In genomic region chr1:65112031-65112806, GRCm38 (mm10) we compare ENCODE assay signal across 8 mouse cellular contexts. TPM values are rescaled to one million over a fixed set of nuclear protein-coding genes. Genes with fewer than 3 reads are reported as not detected.
DNase-seq lines count a peak whose midpoint lies in the region; ATAC-seq lines count a peak whose summit lies in the region.

No protein-coding gene starts in this region.

- no peaks in the 10 kb centered on the region for H3K36me3 ChIP-seq in forebrain, embryonic 14.5 days (ENCODE audit: control insufficient read depth, insufficient read depth, low read length)
- H3K36me3 ChIP-seq in hindbrain, embryonic 10.5 days: no peaks in the 10 kb centered on the region
- H3K36me3 ChIP-seq in lung, embryonic 16.5 days (ENCODE audit: control insufficient read depth, insufficient read depth, low read length): no peaks in the 10 kb centered on the region

- H3K9me3 ChIP-seq in forebrain, embryonic 14.5 days (replicated peaks; ENCODE audit: control insufficient read depth, low read length): no peaks in the 10 kb centered on the region
- H3K9me3 ChIP-seq in hindbrain, embryonic 10.5 days: no peaks in the 10 kb centered on the region
- H3K9me3 ChIP-seq in lung, embryonic 16.5 days (ENCODE audit: control insufficient read depth, low read length): no peaks in the 10 kb centered on the region

- peak; percentile 68 for DNase-seq in Muller cell, postnatal 12 days (ENCODE audit: inconsistent ontology term)
- DNase-seq in forebrain, embryonic 14.5 days (ENCODE audit: low spot score): peak; percentile 92
- peak; percentile 77 for DNase-seq in hindbrain, embryonic 10.5 days (ENCODE audit: low spot score)
- peak; percentile 61 for DNase-seq in layer of hippocampus, adult 9-10 months (ENCODE audit: low spot score)
- peak; percentile 74 for DNase-seq in retina, adult 2 months (ENCODE audit: low read depth, low spot score)

- H3K4me1 ChIP-seq in forebrain, embryonic 14.5 days (ENCODE audit: control insufficient read depth, insufficient read depth, low read length): no peaks in the 10 kb centered on the region
- peaks cover 9% of the 10 kb centered on the region for H3K4me1 ChIP-seq in hindbrain, embryonic 10.5 days (replicated peaks)
- H3K4me1 ChIP-seq in lung, embryonic 16.5 days (replicated peaks; ENCODE audit: control insufficient read depth, insufficient read depth, low read length): no peaks in the 10 kb centered on the region

- no peak overlapping the region for H3K27ac ChIP-seq in forebrain, embryonic 14.5 days (ENCODE audit: low read depth, low read length)
- peak overlapping the region; percentile 47; the same call in 1 of the 2 replicates for H3K27ac ChIP-seq in hindbrain, embryonic 10.5 days
- H3K27ac ChIP-seq in lung, embryonic 16.5 days (ENCODE audit: low read length): no peak overlapping the region

- ATAC-seq in cerebellum, adult (ENCODE audit: insufficient number of reproducible peaks, low FRiP score, low TSS enrichment): peak; percentile 76; the same call in 1 of the 2 replicates
- peak; percentile 79 for ATAC-seq in forebrain, embryonic 14.5 days
- ATAC-seq in lung, embryonic 16.5 days (ENCODE audit: low read depth): peak; percentile 90; the same call in 1 of the 2 replicates
- no peak; the same call in 1 of the 2 replicates for ATAC-seq in monocyte, adult 5-6 weeks (replicated peaks; ENCODE audit: insufficient number of reproducible peaks, low FRiP score, low TSS enrichment, poor library complexity, severe bottlenecking)

- no peaks in the 10 kb centered on the region for H3K27me3 ChIP-seq in forebrain, embryonic 14.5 days (replicated peaks; ENCODE audit: control insufficient read depth, insufficient read depth, low read length)
- H3K27me3 ChIP-seq in hindbrain, embryonic 10.5 days (ENCODE audit: insufficient read depth, poor library complexity, severe bottlenecking): no peaks in the 10 kb centered on the region
- no peaks in the 10 kb centered on the region for H3K27me3 ChIP-seq in lung, embryonic 16.5 days (ENCODE audit: control insufficient read depth, insufficient read depth, low read depth, low read length)

- no peak overlapping the region for H3K4me3 ChIP-seq in forebrain, embryonic 14.5 days (ENCODE audit: low read depth, low read length)
- peak overlapping the region; percentile 18; the same call in 1 of the 2 replicates for H3K4me3 ChIP-seq in hindbrain, embryonic 10.5 days
- H3K4me3 ChIP-seq in lung, embryonic 16.5 days (ENCODE audit: low read length): peak overlapping the region; percentile 23; the same call in 1 of the 2 replicates

- 14% methylated on average over 8 of the region's 8 CpGs for WGBS in forebrain, embryonic 14.5 days
- 17% methylated on average over 8 of the region's 8 CpGs for WGBS in hindbrain, embryonic 10.5 days
- WGBS in lung, embryonic 16.5 days: 8% methylated on average over 8 of the region's 8 CpGs

- H3K9ac ChIP-seq in forebrain, embryonic 14.5 days (ENCODE audit: low read length): no peak overlapping the region
- H3K9ac ChIP-seq in lung, embryonic 16.5 days (ENCODE audit: low read length): no peak overlapping the region

- H3K4me2 ChIP-seq in forebrain, embryonic 14.5 days (ENCODE audit: low read length): peak overlapping the region; percentile 15; the same call in 1 of the 2 replicates
- H3K4me2 ChIP-seq in lung, embryonic 16.5 days (ENCODE audit: low read depth, low read length): peak overlapping the region; percentile 44

RNA-seq across cellular contexts. Expression of gene Gm28845, which starts 7.1 kb away (rescaled TPM):
- polyA plus RNA-seq in forebrain, embryonic 14.5 days (2014; fragmentation: Nextera tagmentation; extraction: Ambion mirVana): not detected in 2 replicates
- not detected in 2 replicates for polyA plus RNA-seq in hindbrain, embryonic 10.5 days (2016; fragmentation: Nextera tagmentation; extraction: Ambion mirVana)
- polyA plus RNA-seq in lung, embryonic 16.5 days (2015; fragmentation: Nextera tagmentation; extraction: Ambion mirVana): not detected in 2 replicates
- not detected in 3 replicates for total RNA-seq in monocyte, adult 5-6 weeks (2017)

RNA-seq across cellular contexts. Expression of gene Cryga, which starts 9.0 kb away (rescaled TPM):
- polyA plus RNA-seq in forebrain, embryonic 14.5 days (2014; fragmentation: Nextera tagmentation; extraction: Ambion mirVana): 0.30 TPM in 1 of 2 replicates, not detected in the other
- not detected in 2 replicates for polyA plus RNA-seq in hindbrain, embryonic 10.5 days (2016; fragmentation: Nextera tagmentation; extraction: Ambion mirVana)
- not detected in 2 replicates for polyA plus RNA-seq in lung, embryonic 16.5 days (2015; fragmentation: Nextera tagmentation; extraction: Ambion mirVana)
- total RNA-seq in monocyte, adult 5-6 weeks (2017): not detected in 3 replicates

RNA-seq across cellular contexts. Expression of gene D630023F18Rik, which starts 10.8 kb away (rescaled TPM):
- 0.79 and 0.99 TPM in 2 replicates for polyA plus RNA-seq in forebrain, embryonic 14.5 days (2014; fragmentation: Nextera tagmentation; extraction: Ambion mirVana)
- polyA plus RNA-seq in hindbrain, embryonic 10.5 days (2016; fragmentation: Nextera tagmentation; extraction: Ambion mirVana): 0.21 and 0.30 TPM in 2 replicates
- 0.15 and 0.21 TPM in 2 replicates for polyA plus RNA-seq in lung, embryonic 16.5 days (2015; fragmentation: Nextera tagmentation; extraction: Ambion mirVana)
- not detected in 3 replicates for total RNA-seq in monocyte, adult 5-6 weeks (2017)

RNA-seq across cellular contexts. Expression of gene Crygb, which starts 30.1 kb away (rescaled TPM):
- 0.37 TPM in 1 of 2 replicates, not detected in the other for polyA plus RNA-seq in forebrain, embryonic 14.5 days (2014; fragmentation: Nextera tagmentation; extraction: Ambion mirVana)
- not detected in 2 replicates for polyA plus RNA-seq in hindbrain, embryonic 10.5 days (2016; fragmentation: Nextera tagmentation; extraction: Ambion mirVana)
- polyA plus RNA-seq in lung, embryonic 16.5 days (2015; fragmentation: Nextera tagmentation; extraction: Ambion mirVana): not detected in 2 replicates
- total RNA-seq in monocyte, adult 5-6 weeks (2017): not detected in 3 replicates

RNA-seq across cellular contexts. Expression of gene Crygc, which starts 38.7 kb away (rescaled TPM):
- not detected in 2 replicates for polyA plus RNA-seq in forebrain, embryonic 14.5 days (2014; fragmentation: Nextera tagmentation; extraction: Ambion mirVana)
- polyA plus RNA-seq in hindbrain, embryonic 10.5 days (2016; fragmentation: Nextera tagmentation; extraction: Ambion mirVana): 0.27 TPM in 1 of 2 replicates, not detected in the other
- not detected in 2 replicates for polyA plus RNA-seq in lung, embryonic 16.5 days (2015; fragmentation: Nextera tagmentation; extraction: Ambion mirVana)
- total RNA-seq in monocyte, adult 5-6 weeks (2017): not detected in 3 replicates
